Mouse (Mus musculus) neural tube, embryonic 14.5 days (tissue): Measurements from ENCODE around the gene Apoa4. TPM values are rescaled to one million over a fixed set of nuclear protein-coding genes. Genes with fewer than 3 reads are reported as not detected.

Experiments used
- ATAC-seq: fragments of 200-750 bp; cut with Nextera tagmentation; 2 replicates; pipeline ENCODE4 v1.8.0; 2017; ENCODE audit warnings: low read depth, mild to moderate bottlenecking, moderate TSS enrichment, moderate library complexity
- H3K27ac ChIP-seq: fragments of 300-500 bp; sonication (generic); 2 replicates; pipeline ENCODE4 v1.5.1; 2014; ENCODE audit warnings: low read depth, mild to moderate bottlenecking, control low read depth, low read length, moderate library complexity, mixed read lengths
- H3K27me3 ChIP-seq: fragments of 300-500 bp; sonication (generic); 2 replicates; pipeline ENCODE4 v1.6.1; 2014; ENCODE audit warnings: low read length; ENCODE audit not compliant: control insufficient read depth, insufficient read depth
- H3K36me3 ChIP-seq: fragments of 300-500 bp; sonication (generic); 2 replicates; pipeline ENCODE4 v1.6.1; 2014; ENCODE audit warnings: low read length, mixed read lengths; ENCODE audit not compliant: control insufficient read depth, insufficient read depth
- H3K4me1 ChIP-seq: fragments of 300-500 bp; sonication (generic); 2 replicates; pipeline ENCODE4 v1.6.1; 2014; ENCODE audit warnings: low read length; ENCODE audit not compliant: control insufficient read depth, insufficient read depth
- H3K4me2 ChIP-seq: fragments of 300-500 bp; sonication (generic); 2 replicates; pipeline ENCODE4 v1.6.1; 2014; ENCODE audit warnings: mild to moderate bottlenecking, low read depth, low read length, control low read depth
- H3K4me3 ChIP-seq: fragments of 300-500 bp; sonication (generic); 2 replicates; pipeline ENCODE4 v1.5.1; 2014; ENCODE audit warnings: low read depth, low read length, control low read depth, mixed read lengths
- H3K9ac ChIP-seq: fragments of 300-500 bp; sonication (generic); replicated peaks from 2 replicates; pipeline ENCODE4 v1.6.1; 2014; ENCODE audit warnings: low read depth, mild to moderate bottlenecking, control low read depth, low read length, mixed read lengths
- H3K9me3 ChIP-seq: fragments of 300-500 bp; sonication (generic); 2 replicates; pipeline ENCODE4 v1.6.1; 2016; ENCODE audit warnings: low read length; ENCODE audit not compliant: control insufficient read depth
- WGBS: fragments of 180-500 bp; shearing (Covaris S2); extraction: QIAGEN DNeasy Blood & Tissue Kit; methylation state at CpG from one replicate; pipeline ENCODE4 v1.1.7; 2014; 5-methylcytosine and 5-hydroxymethylcytosine counted together
- polyA plus RNA-seq: library from polyadenylated mRNA; unstranded; fragments of >200 nt; fragmentation: Nextera tagmentation; extraction: Ambion mirVana; gene quantifications from 2 replicates; pipeline ENCODE4 v1.2.1, GENCODE M21; 2014

The Apoa4 gene
- polyA plus RNA-seq, 1 experiment from 2014 or later, result not detected

GRCm38 (mm10) chr9:46274494-46274893 is 34.0 kb downstream of the Apoa4 start:
- ATAC-seq, result no peak
- Histone ChIP-seq H3K9me3 (no peaks in the 10 kb centered on the region), H3K4me2 (no peak overlapping the region), H3K4me1 (peaks cover 6% of the 10 kb centered on the region), H3K36me3 (peaks cover 26% of the 10 kb centered on the region), H3K4me3 (no peak overlapping the region), H3K27me3 (no peaks in the 10 kb centered on the region), H3K9ac (no peak overlapping the region), H3K27ac (no peak overlapping the region)
- WGBS, result 91% methylated on average over 9 of the region's 9 CpGs

- under 1% methylated on average over 55 of the region's 55 CpGs for WGBS
- H3K9me3 ChIP-seq, result no peaks in the 10 kb centered on the region
- H3K27ac ChIP-seq, result peak within 1 kb of the TSS; percentile 74; the same call in 1 of the 2 replicates
- ATAC-seq, result peak; percentile 89
- H3K4me2 ChIP-seq, result peak within 1 kb of the TSS; percentile 55
- H3K4me1 ChIP-seq, result peaks cover 7% of the 10 kb centered on the region; the same call in 1 of the 2 replicates
- peak within 1 kb of the TSS; percentile 75 for H3K4me3 ChIP-seq
- peaks cover 29% of the 10 kb centered on the region for H3K36me3 ChIP-seq
- peak within 1 kb of the TSS; percentile 80 for H3K9ac ChIP-seq
- no peaks in the 10 kb centered on the region for H3K27me3 ChIP-seq
Observed at GRCm38 (mm10) chr9:46282631-46283436, 42.3 kb downstream of the Apoa4 start, which contains the start of gene Bud13. Bud13 (plus strand) TSS chr9:46283008.

Other genes with a start within 250 kb of the Apoa4 start
- gene Pafah1b2, start 228.0 kb upstream of the Apoa4 start, polyA plus RNA-seq, result 307 and 318 TPM in 2 replicates
- gene Sik3, start 227.9 kb upstream of the Apoa4 start, polyA plus RNA-seq, result 10.5 TPM in 2 replicates
- 6.7 and 7.7 TPM in 2 replicates for gene Apoa1, start 12.1 kb upstream of the Apoa4 start, polyA plus RNA-seq
- gene Apoc3, start 5.1 kb upstream of the Apoa4 start, polyA plus RNA-seq, result not detected in 2 replicates
- not detected in 2 replicates for gene Apoa5, start 27.9 kb downstream of the Apoa4 start, polyA plus RNA-seq
- gene Zpr1, start 32.4 kb downstream of the Apoa4 start, polyA plus RNA-seq, result 55.0 and 59.4 TPM in 2 replicates
- 14.8 and 15.4 TPM in 2 replicates for gene Bud13, start 42.3 kb downstream of the Apoa4 start, polyA plus RNA-seq
- gene 4931429L15Rik, start 79.3 kb downstream of the Apoa4 start, polyA plus RNA-seq, result not detected in 2 replicates